Mouse (Mus musculus) C2C12 (cell line): Measurements from ENCODE around the gene Mrps18b.

Source experiments
- CTCF ChIP-seq: IDR thresholded peaks from one replicate; pipeline ENCODE4 v1.5.1; 2011; ENCODE audit not compliant: control insufficient read depth, insufficient read depth, insufficient read length
- MAX ChIP-seq: IDR thresholded peaks from one replicate; pipeline ENCODE4 v1.6.1; 2011; ENCODE audit warnings: mild to moderate bottlenecking, control low read depth
- USF1 ChIP-seq: IDR thresholded peaks from one replicate; pipeline ENCODE4 v1.6.1; 2011; ENCODE audit warnings: low read depth, mild to moderate bottlenecking, control low read depth, moderate library complexity

- TF ChIP-seq MAX (no peak), USF1 (no peak), CTCF (no peak)
These were observed 36.7 kb downstream of the Mrps18b start, which contains the start of gene Dhx16 for GRCm38 (mm10) chr17:35879245-35880057.
